Mouse (Mus musculus) hindlimb bud, embryonic 11.5 days (tissue): ENCODE data around the gene Phykpl.
"Not testable (repeated sequence)": the region's sequence is repeated elsewhere in the genome, so short reads cannot be mapped to it uniquely, and the experiment has no call there.

ENCODE experiments used
- DNase-seq: peaks from one replicate; pipeline ENCODE4 v3.0.0-alpha.2; 2012; ENCODE audit warnings: low read depth, low spot score; ENCODE audit errors: extremely low spot score

Phykpl gene

GRCm38 (mm10) chr11:51615601-51616000 lies 31.0 kb downstream of the Phykpl start:
- no peak for DNase-seq

GRCm38 (mm10) chr11:51616113-51616512 lies 31.6 kb downstream of the Phykpl start:
- not testable (repeated sequence) for DNase-seq

- DNase-seq, result no peak
Measured at GRCm38 (mm10) chr11:51617693-51618092, 33.1 kb downstream of the Phykpl start.

GRCm38 (mm10) chr11:51618894-51619408 lies 34.4 kb downstream of the Phykpl start:
- no peak for DNase-seq

- DNase-seq, result peak; percentile 93
Measured at GRCm38 (mm10) chr11:51619409-51620060, 35.0 kb downstream of the Phykpl start, which contains the start of gene Nhp2. Nhp2 (plus strand) TSS chr11:51619735.

GRCm38 (mm10) chr11:51620084-51620483 lies 35.5 kb downstream of the Phykpl start:
- DNase-seq, result no peak

- no peak for DNase-seq
Measured at GRCm38 (mm10) chr11:51621776-51622175, 37.2 kb downstream of the Phykpl start.

- DNase-seq, result no peak
Measured at GRCm38 (mm10) chr11:51622971-51623491, 38.5 kb downstream of the Phykpl start.

GRCm38 (mm10) chr11:51625187-51625820 lies 40.7 kb downstream of the Phykpl start:
- DNase-seq, result no peak

- DNase-seq, result no peak
Measured at GRCm38 (mm10) chr11:51627425-51627824, 42.9 kb downstream of the Phykpl start.

- DNase-seq, result no peak
Measured at GRCm38 (mm10) chr11:51627907-51628306, 43.4 kb downstream of the Phykpl start.

- DNase-seq, result no peak
Measured at GRCm38 (mm10) chr11:51629651-51630314, 45.2 kb downstream of the Phykpl start.

GRCm38 (mm10) chr11:51632130-51632753 lies 47.7 kb downstream of the Phykpl start:
- no peak for DNase-seq

GRCm38 (mm10) chr11:51633200-51633599 lies 48.6 kb downstream of the Phykpl start:
- not testable (repeated sequence) for DNase-seq

- no peak for DNase-seq
Measured at GRCm38 (mm10) chr11:51633721-51634120, 49.2 kb downstream of the Phykpl start.

- DNase-seq, result no peak
Measured at GRCm38 (mm10) chr11:51635127-51635524, 50.6 kb downstream of the Phykpl start.

- no peak for DNase-seq
Measured at GRCm38 (mm10) chr11:51635525-51636322, 51.2 kb downstream of the Phykpl start, which contains the start of gene Rmnd5b. Rmnd5b (minus strand) TSS chr11:51635896.

GRCm38 (mm10) chr11:51636323-51636684 lies 51.7 kb downstream of the Phykpl start:
- no peak for DNase-seq

GRCm38 (mm10) chr11:51637971-51638414 lies 53.4 kb downstream of the Phykpl start:
- DNase-seq, result no peak

GRCm38 (mm10) chr11:51638497-51638896 lies 53.9 kb downstream of the Phykpl start:
- DNase-seq, result no peak
